Mouse (Mus musculus) gastrocnemius, postnatal 10 days (tissue): Measurements from ENCODE around the gene Josd1. TPM values are rescaled to one million over a fixed set of nuclear protein-coding genes. Genes with fewer than 3 reads are reported as not detected.

Source experiments
- DNase-seq: peaks from one replicate; pipeline ENCODE4 v3.0.0; 2021; ENCODE audit warnings: mixed read lengths
- long read RNA-seq, 2 experiments: library from polyadenylated mRNA; stranded (forward); transcript quantifications; one replicate each; pipeline ENCODE4 v2.0.0; 2021
- total RNA-seq, 2 experiments: library from RNA; stranded (reverse); gene quantifications; 2 replicates each; pipeline ENCODE4 v1.2.3; 2021

Gene Josd1
- 10 to 100 TPM; 11.8 to 13.1 TPM for total RNA-seq
- long read RNA-seq, experiment 1, transcript Josd1-201 (4 exons, 3,440 nt) = major isoform, 8 of 10 reads
- long read RNA-seq, experiment 1, partial matches to known transcripts = 0 of 10 reads
- long read RNA-seq, experiment 1, other reads (novel, unspliced or antisense) = 2 of 10 reads
- long read RNA-seq, experiment 2, transcript Josd1-201 (4 exons, 3,440 nt) = major isoform, 9 of 13 reads
- long read RNA-seq, experiment 2, partial matches to known transcripts = 0 of 13 reads
- long read RNA-seq, experiment 2, other reads (novel, unspliced or antisense) = 4 of 13 reads

GRCm38 (mm10) chr15:79687646-79688267, at the start of gene Josd1:
Gene Josd1, minus strand, starts transcription at chr15:79687919.
- peak; percentile 95 for DNase-seq

GRCm38 (mm10) chr15:79734311-79734710, 46.6 kb upstream of the Josd1 start:
- DNase-seq = no peak

- DNase-seq = no peak
Measured at GRCm38 (mm10) chr15:79733640-79734039, 45.9 kb upstream of the Josd1 start.

GRCm38 (mm10) chr15:79733192-79733591, 45.5 kb upstream of the Josd1 start:
- DNase-seq = no peak

GRCm38 (mm10) chr15:79731554-79731953, 43.8 kb upstream of the Josd1 start:
- no peak for DNase-seq

- DNase-seq = no peak
Measured at GRCm38 (mm10) chr15:79728731-79729388, 41.1 kb upstream of the Josd1 start.

GRCm38 (mm10) chr15:79728311-79728710, 40.6 kb upstream of the Josd1 start:
- DNase-seq = no peak

GRCm38 (mm10) chr15:79727840-79728239, 40.1 kb upstream of the Josd1 start:
- no peak for DNase-seq

GRCm38 (mm10) chr15:79725190-79725789, 37.6 kb upstream of the Josd1 start:
- no peak for DNase-seq

- peak; percentile 44 for DNase-seq
Measured at GRCm38 (mm10) chr15:79723439-79723838, 35.7 kb upstream of the Josd1 start.

- DNase-seq = no peak
Measured at GRCm38 (mm10) chr15:79720796-79721195, 33.1 kb upstream of the Josd1 start.

- DNase-seq = no peak
Measured at GRCm38 (mm10) chr15:79720267-79720666, 32.5 kb upstream of the Josd1 start.

GRCm38 (mm10) chr15:79716710-79717109, 29.0 kb upstream of the Josd1 start:
- DNase-seq = no peak

GRCm38 (mm10) chr15:79715646-79716045, 27.9 kb upstream of the Josd1 start:
- no peak for DNase-seq

GRCm38 (mm10) chr15:79708229-79708822, 20.6 kb upstream of the Josd1 start:
- DNase-seq = no peak

GRCm38 (mm10) chr15:79706603-79707214, 19.0 kb upstream of the Josd1 start:
- no peak for DNase-seq

- DNase-seq = no peak
Measured at GRCm38 (mm10) chr15:79697558-79698187, 10.0 kb upstream of the Josd1 start.

GRCm38 (mm10) chr15:79697011-79697410, 9.3 kb upstream of the Josd1 start:
- no peak for DNase-seq

- no peak for DNase-seq
Measured at GRCm38 (mm10) chr15:79696508-79696907, 8.8 kb upstream of the Josd1 start.

- no peak for DNase-seq
Measured at GRCm38 (mm10) chr15:79695516-79695915, 7.8 kb upstream of the Josd1 start.

GRCm38 (mm10) chr15:79694512-79694911, 6.8 kb upstream of the Josd1 start:
- no peak for DNase-seq

GRCm38 (mm10) chr15:79693740-79694139, 6.0 kb upstream of the Josd1 start:
- DNase-seq = no peak
